Mouse (Mus musculus): ENCODE data around the gene Arl2.

GRCm38 (mm10) chr19:6184131-6184530 is 42.8 kb upstream of the Arl2 start, which contains the start of gene Majin:
- TF ChIP-seq POLR2A (IDR thresholded peaks at IDR 0.05; ENCODE audit: insufficient read length, low read depth) (no peak), E2F4 (IDR thresholded peaks at IDR 0.05; ENCODE audit: insufficient read depth) (no peak), REST (IDR thresholded peaks at IDR 0.05; ENCODE audit: insufficient read depth, insufficient read length) (no peak), USF1 (IDR thresholded peaks at IDR 0.05; ENCODE audit: low read depth) (no peak), TCF12 (IDR thresholded peaks at IDR 0.05; ENCODE audit: insufficient read depth, poor library complexity, severe bottlenecking) (no peak), TCF3 (IDR thresholded peaks at IDR 0.05; ENCODE audit: insufficient read length, low read depth) (no peak), CEBPB (IDR thresholded peaks at IDR 0.05; ENCODE audit: insufficient read depth, poor library complexity, severe bottlenecking) (no peak), POLR2AphosphoS2 (IDR thresholded peaks at IDR 0.05; ENCODE audit: insufficient read length, low read depth) (no peak), MYOD1 (IDR thresholded peaks at IDR 0.05; ENCODE audit: control insufficient read depth in 1 of 3, insufficient read length in 2 of 3, low read depth in 2 of 3) (no peak), MAX (IDR thresholded peaks at IDR 0.05; ENCODE audit: low read depth) (no peak), MYOG (IDR thresholded peaks at IDR 0.05; ENCODE audit: control insufficient read depth in 1 of 3, insufficient read depth in 1 of 3, insufficient read length in 2 of 3, low read depth in 2 of 3) (no peak)
